Mouse (Mus musculus): Measurements from ENCODE around the gene Olfr689.
"Not testable (repeated sequence)": the region's sequence is repeated elsewhere in the genome, so short reads cannot be mapped to it uniquely, and the experiment has no call there.

Olfr689 gene

GRCm38 (mm10) chr7:105310865-105311264, at the start of gene Olfr689:
Gene Olfr689, plus strand, starts transcription at chr7:105311165.
- no peak for DNase-seq (ENCODE audit: low read depth)

- DNase-seq (ENCODE audit: low read depth) = no peak
Measured at GRCm38 (mm10) chr7:105272426-105272825, 38.5 kb upstream of the Olfr689 start.

GRCm38 (mm10) chr7:105287795-105288194, 23.2 kb upstream of the Olfr689 start, which contains the start of gene Olfr688:
Gene Olfr688, plus strand, starts transcription at chr7:105288095.
- DNase-seq (ENCODE audit: low read depth) = no peak

GRCm38 (mm10) chr7:105290051-105290450, 20.9 kb upstream of the Olfr689 start:
- no peak for DNase-seq (ENCODE audit: low read depth)

GRCm38 (mm10) chr7:105325302-105325701, 14.3 kb downstream of the Olfr689 start:
- no peak for DNase-seq (ENCODE audit: low read depth)

GRCm38 (mm10) chr7:105334004-105334403, 23.0 kb downstream of the Olfr689 start, which contains the start of gene Olfr690:
Gene Olfr690, minus strand, starts transcription at chr7:105334104.
- DNase-seq (ENCODE audit: low read depth) = no peak

DNA sequence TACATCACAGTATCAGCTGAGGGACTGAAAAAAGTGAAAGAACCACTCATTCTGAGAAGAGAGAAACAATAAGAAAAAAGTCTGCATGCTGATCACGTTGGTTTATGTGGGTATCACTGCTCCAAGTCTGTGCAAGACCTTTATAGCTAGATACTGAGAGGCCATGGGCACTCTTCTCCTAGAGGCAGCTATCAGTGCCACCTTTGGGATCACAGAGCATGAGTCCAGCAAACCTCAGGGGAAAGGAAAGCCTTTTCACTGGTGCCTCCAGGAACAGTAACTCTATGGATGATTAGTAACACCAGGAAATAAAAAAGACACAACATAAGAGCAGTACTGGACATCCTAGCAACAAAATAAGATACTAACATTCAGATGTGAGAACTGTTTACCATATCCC, 31.2 kb downstream of the Olfr689 start, which contains the start of gene Olfr691:
TSS of gene Olfr691 (minus strand) at position 101 of the 400 bp plus-strand sequence.
- DNase-seq (ENCODE audit: low read depth) = no peak

- no peak for DNase-seq (ENCODE audit: low read depth)
Measured at GRCm38 (mm10) chr7:105342752-105343151, 31.8 kb downstream of the Olfr689 start.

DNA sequence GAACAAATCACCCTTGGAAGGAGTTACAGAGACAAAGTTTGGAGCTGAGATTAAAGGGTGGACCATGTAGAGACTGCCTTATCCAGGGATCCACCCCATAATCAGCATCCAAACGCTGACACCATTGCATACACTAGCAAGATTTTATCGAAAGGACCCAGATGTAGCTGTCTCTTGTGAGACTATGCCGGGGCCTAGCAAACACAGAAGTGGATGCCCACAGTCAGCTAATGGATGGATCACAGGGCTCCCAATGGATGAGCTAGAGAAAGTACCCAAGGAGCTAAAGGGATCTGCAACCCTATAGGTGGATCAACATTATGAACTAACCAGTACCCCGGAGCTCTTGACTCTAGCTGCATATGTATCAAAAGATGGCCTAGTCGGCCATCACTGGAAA, 45.1 kb downstream of the Olfr689 start:
- not testable (repeated sequence) for DNase-seq (ENCODE audit: low read depth)

GRCm38 (mm10) chr7:105356487-105356886, 45.5 kb downstream of the Olfr689 start:
- not testable (repeated sequence) for DNase-seq (ENCODE audit: low read depth)

- no peak for DNase-seq (ENCODE audit: low read depth)
Measured at GRCm38 (mm10) chr7:105361713-105362112, 50.7 kb downstream of the Olfr689 start.

DNA sequence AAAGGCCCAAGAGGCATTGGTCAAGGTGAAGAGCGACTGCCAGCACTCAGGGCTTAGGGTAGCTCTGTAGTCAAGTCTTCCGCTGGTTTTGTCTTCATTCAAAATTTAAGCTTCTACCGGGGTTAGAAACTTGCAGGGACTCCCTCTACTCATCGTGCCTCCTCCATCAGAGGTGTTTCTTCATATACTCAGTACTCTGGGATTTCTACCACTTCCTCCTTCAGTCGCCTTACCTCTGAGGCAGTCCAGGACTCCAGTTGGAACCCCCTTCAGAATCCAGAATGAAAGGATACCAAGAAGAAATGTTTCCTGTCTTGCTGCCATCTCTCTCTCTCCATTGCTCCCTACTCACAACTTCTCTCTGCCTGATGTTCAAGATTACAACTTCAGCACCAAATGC, 56.3 kb downstream of the Olfr689 start:
- no peak for DNase-seq (ENCODE audit: low read depth)

DNA sequence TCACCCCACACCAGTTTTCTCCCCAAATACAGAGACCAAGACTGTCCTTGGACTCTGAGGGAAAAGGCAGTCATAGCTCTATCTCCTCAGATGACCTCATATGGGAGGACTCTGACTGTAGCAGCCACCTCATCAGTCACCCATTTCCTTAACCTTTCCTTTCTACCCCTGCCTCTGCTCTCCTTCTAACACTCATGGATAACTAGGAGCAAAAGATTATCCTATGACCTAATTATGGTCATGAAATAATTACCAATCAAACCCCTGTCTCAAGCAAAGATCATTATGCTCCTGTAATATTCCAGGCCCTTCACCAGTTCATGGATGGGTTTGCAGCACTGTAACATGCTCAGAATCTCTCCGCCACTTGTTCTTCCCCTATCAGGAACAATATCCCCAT, 57.0 kb downstream of the Olfr689 start, which contains the start of gene Olfr692:
TSS of gene Olfr692 (plus strand) at position 301 of the 400 bp plus-strand sequence.
- DNase-seq (ENCODE audit: low read depth) = no peak

GRCm38 (mm10) chr7:105368521-105368920, 57.6 kb downstream of the Olfr689 start:
- DNase-seq (ENCODE audit: low read depth) = no peak

Data from c-Kit-positive CD71-negative TER-119-negative erythroid progenitor cells, embryonic 14.5 days (primary cell).